Mouse (Mus musculus) lung, embryonic 14.5 days (tissue): ENCODE data around the gene Gsdme. TPM values are rescaled to one million over a fixed set of nuclear protein-coding genes. Genes with fewer than 3 reads are reported as not detected.
A peak's percentile ranks its signal among the peaks of the same experiment; 100 is the strongest.

Experiments
- ATAC-seq: fragments of 200-750 bp; cut with Nextera tagmentation; 2 replicates; pipeline ENCODE4 v1.8.0; 2017; ENCODE audit warnings: mild to moderate bottlenecking, moderate TSS enrichment, moderate library complexity; ENCODE audit not compliant: insufficient read depth
- DNase-seq: peaks from one replicate; pipeline ENCODE4 v3.0.0-alpha.2; 2015
- H3K27ac ChIP-seq: fragments of 300-500 bp; sonication (generic); 2 replicates; pipeline ENCODE4 v1.5.1; 2014; ENCODE audit warnings: low read depth, mild to moderate bottlenecking, moderate library complexity
- H3K27me3 ChIP-seq: fragments of 300-500 bp; sonication (generic); 2 replicates; pipeline ENCODE4 v1.6.1; 2014; ENCODE audit warnings: low read length, control low read depth; ENCODE audit not compliant: insufficient read depth
- H3K36me3 ChIP-seq: fragments of 300-500 bp; sonication (generic); 2 replicates; pipeline ENCODE4 v1.6.1; 2014; ENCODE audit warnings: control low read depth; ENCODE audit not compliant: insufficient read depth
- H3K4me1 ChIP-seq: fragments of 300-500 bp; sonication (generic); 2 replicates; pipeline ENCODE4 v1.6.1; 2014; ENCODE audit warnings: antibody characterized with exemption, control low read depth; ENCODE audit not compliant: insufficient read depth
- H3K4me2 ChIP-seq: fragments of 300-500 bp; sonication (generic); 2 replicates; pipeline ENCODE4 v1.6.1; 2014; ENCODE audit warnings: mild to moderate bottlenecking
- H3K4me3 ChIP-seq: fragments of 300-500 bp; sonication (generic); 2 replicates; pipeline ENCODE4 v1.5.1; 2014; ENCODE audit warnings: low read depth, low read length
- H3K9ac ChIP-seq: fragments of 300-500 bp; sonication (generic); 2 replicates; pipeline ENCODE4 v1.6.1; 2014
- H3K9me3 ChIP-seq: fragments of 300-500 bp; sonication (generic); 2 replicates; pipeline ENCODE4 v1.6.1; 2016; ENCODE audit warnings: low read depth, low read length, control low read depth
- CTCF ChIP-seq: IDR thresholded peaks from 2 replicates; pipeline ENCODE4 v1.5.1; 2016; ENCODE audit warnings: antibody characterized with exemption, low read depth
- WGBS: fragments of 180-500 bp; shearing (Covaris S2); extraction: QIAGEN DNeasy Blood & Tissue Kit; methylation state at CpG from one replicate; pipeline ENCODE4 v1.1.7; 2014; 5-methylcytosine and 5-hydroxymethylcytosine counted together
- polyA plus RNA-seq: library from polyadenylated mRNA; unstranded; fragments of >200 nt; fragmentation: Nextera tagmentation; extraction: Ambion mirVana; gene quantifications from 2 replicates; pipeline ENCODE4 v1.2.1, GENCODE M21; 2014

Gsdme gene
- 43.3 and 45.8 TPM in 2 replicates for polyA plus RNA-seq

- H3K4me2 ChIP-seq: no peak within 1 kb of the TSS
- no peak within 1 kb of the TSS for H3K27ac ChIP-seq
- no peak for ATAC-seq
- WGBS: 64% methylated on average over 6 of the region's 6 CpGs
- H3K36me3 ChIP-seq: no peaks in the 10 kb centered on the region
- no peaks in the 10 kb centered on the region for H3K9me3 ChIP-seq
- no peak within 1 kb of the TSS for H3K9ac ChIP-seq
- H3K4me1 ChIP-seq: no peaks in the 10 kb centered on the region
- no peak for TF ChIP-seq CTCF
- no peak for DNase-seq
- no peak within 1 kb of the TSS for H3K4me3 ChIP-seq
- no peaks in the 10 kb centered on the region for H3K27me3 ChIP-seq
These were observed at the start of gene Gsdme for GRCm38 (mm10) chr6:50263670-50264069. Gene Gsdme (minus strand): TSS chr6:50263862.

DNA sequence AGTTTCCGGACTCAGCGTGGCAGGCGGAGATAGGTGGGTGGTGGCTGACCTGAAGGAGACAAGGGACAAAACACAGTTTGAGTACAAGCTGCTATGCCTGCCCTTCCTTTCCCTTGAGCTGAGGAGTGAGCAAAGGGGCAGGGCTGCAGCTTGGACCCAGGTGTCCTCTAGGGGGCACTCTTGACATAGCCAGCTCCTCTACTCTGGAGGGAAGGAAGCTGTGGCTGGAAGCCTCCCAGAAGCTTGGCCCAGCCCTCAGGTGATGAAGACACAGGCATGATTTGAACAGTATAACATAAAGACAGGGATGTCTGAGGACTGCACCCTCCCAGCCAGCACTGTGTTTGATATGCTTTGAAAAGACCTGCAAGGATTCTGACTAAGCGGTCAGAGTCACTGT is 49.0 kb upstream of the Gsdme start:
- Histone ChIP-seq H3K9ac (no peak overlapping the region), H3K4me3 (no peak overlapping the region), H3K27me3 (no peaks in the 10 kb centered on the region), H3K4me1 (no peaks in the 10 kb centered on the region), H3K9me3 (no peaks in the 10 kb centered on the region), H3K36me3 (no peaks in the 10 kb centered on the region), H3K4me2 (no peak overlapping the region), H3K27ac (no peak overlapping the region)
- ATAC-seq (peak; percentile 65; the same call in 1 of the 2 replicates), DNase-seq (peak; percentile 87)
- 37% methylated on average over 4 of the region's 4 CpGs for WGBS
- TF ChIP-seq CTCF: peak; percentile 92

DNA sequence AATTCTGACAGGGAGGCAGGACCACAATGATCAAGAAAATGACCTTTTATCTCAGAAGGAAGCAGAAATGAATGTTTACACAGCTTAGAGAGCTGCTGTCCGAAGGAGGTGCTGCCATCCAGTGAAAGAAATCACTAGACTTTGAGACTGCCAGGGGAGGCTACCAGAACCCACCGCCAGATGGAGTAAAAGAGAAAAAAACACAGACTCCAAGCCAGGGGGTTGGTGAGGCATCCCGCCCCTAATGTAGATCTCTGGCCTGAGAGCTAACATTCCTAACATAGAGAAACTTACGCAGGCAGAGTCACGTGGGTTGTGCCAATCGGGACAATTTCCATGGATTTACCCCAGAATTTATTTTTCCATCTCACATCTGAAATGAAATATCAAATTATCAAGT is 45.4 kb upstream of the Gsdme start:
- no peak for ATAC-seq

GRCm38 (mm10) chr6:50306625-50307024 is 43.0 kb upstream of the Gsdme start:
- H3K27me3 ChIP-seq: no peaks in the 10 kb centered on the region
- no peaks in the 10 kb centered on the region for H3K4me1 ChIP-seq
- no peak for DNase-seq
- 75% methylated on average over 4 of the region's 4 CpGs for WGBS
- H3K4me3 ChIP-seq: no peak overlapping the region
- no peak overlapping the region for H3K27ac ChIP-seq
- ATAC-seq: no peak
- H3K36me3 ChIP-seq: no peaks in the 10 kb centered on the region
- no peaks in the 10 kb centered on the region for H3K9me3 ChIP-seq
- H3K9ac ChIP-seq: no peak overlapping the region
- no peak for TF ChIP-seq CTCF
- H3K4me2 ChIP-seq: no peak overlapping the region

More for the DNA sequence above, 45.4 kb upstream of the Gsdme start:
- WGBS: 15% methylated on average over 6 of the region's 6 CpGs
- H3K9ac ChIP-seq: no peak overlapping the region
- TF ChIP-seq CTCF: peak; percentile 73
- no peaks in the 10 kb centered on the region for H3K9me3 ChIP-seq
- H3K27ac ChIP-seq: no peak overlapping the region
- no peaks in the 10 kb centered on the region for H3K4me1 ChIP-seq
- no peak overlapping the region for H3K4me3 ChIP-seq
- peak; percentile 78 for DNase-seq
- no peaks in the 10 kb centered on the region for H3K27me3 ChIP-seq
- H3K36me3 ChIP-seq: no peaks in the 10 kb centered on the region
- no peak overlapping the region for H3K4me2 ChIP-seq

- ATAC-seq (no peak), DNase-seq (peak; percentile 87)
- H3K9ac ChIP-seq: no peak overlapping the region
- no peaks in the 10 kb centered on the region for H3K4me1 ChIP-seq
- no peaks in the 10 kb centered on the region for H3K27me3 ChIP-seq
- 59% methylated on average over 4 of the region's 4 CpGs for WGBS
- no peaks in the 10 kb centered on the region for H3K36me3 ChIP-seq
- H3K4me2 ChIP-seq: no peak overlapping the region
- no peak overlapping the region for H3K27ac ChIP-seq
- H3K4me3 ChIP-seq: no peak overlapping the region
- H3K9me3 ChIP-seq: no peaks in the 10 kb centered on the region
- peak; percentile 98 for TF ChIP-seq CTCF
These were observed 41.4 kb upstream of the Gsdme start for GRCm38 (mm10) chr6:50304949-50305491.

DNA sequence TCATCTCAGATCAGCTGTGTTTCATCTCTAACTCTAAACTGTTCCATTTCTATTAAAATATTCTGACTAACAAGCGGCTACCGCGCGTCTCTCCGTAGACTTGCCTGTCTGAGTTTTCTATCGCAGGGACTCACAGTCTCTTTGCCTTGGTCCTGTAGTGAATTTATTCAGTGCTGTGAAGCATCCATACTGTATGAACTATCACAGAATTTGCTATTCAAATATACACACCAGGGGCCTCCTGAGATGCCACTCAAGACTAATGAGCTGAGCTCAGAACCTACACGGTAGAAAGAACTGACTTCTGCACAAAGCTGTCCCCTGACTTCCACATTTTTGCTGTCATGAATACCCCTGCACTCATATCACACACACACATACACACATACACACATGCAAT is 37.5 kb upstream of the Gsdme start:
- Histone ChIP-seq H3K9ac (no peak overlapping the region), H3K4me2 (no peak overlapping the region), H3K4me3 (no peak overlapping the region), H3K4me1 (no peaks in the 10 kb centered on the region), H3K27ac (no peak overlapping the region), H3K9me3 (no peaks in the 10 kb centered on the region), H3K27me3 (no peaks in the 10 kb centered on the region), H3K36me3 (no peaks in the 10 kb centered on the region)
- TF ChIP-seq CTCF: no peak
- 86% methylated on average over 7 of the region's 7 CpGs for WGBS
- DNase-seq (no peak), ATAC-seq (no peak)

- no peak overlapping the region for H3K4me2 ChIP-seq
- no peaks in the 10 kb centered on the region for H3K27me3 ChIP-seq
- ATAC-seq: no peak
- H3K27ac ChIP-seq: no peak overlapping the region
- TF ChIP-seq CTCF: no peak
- no peak for DNase-seq
- H3K36me3 ChIP-seq: no peaks in the 10 kb centered on the region
- no peaks in the 10 kb centered on the region for H3K9me3 ChIP-seq
- WGBS: 80% methylated on average over 6 of the region's 6 CpGs
- no peaks in the 10 kb centered on the region for H3K4me1 ChIP-seq
- H3K9ac ChIP-seq: no peak overlapping the region
- H3K4me3 ChIP-seq: no peak overlapping the region
These were observed 37.0 kb upstream of the Gsdme start for GRCm38 (mm10) chr6:50300622-50301021.

GRCm38 (mm10) chr6:50299071-50299470 is 35.4 kb upstream of the Gsdme start:
- Histone ChIP-seq H3K4me2 (no peak overlapping the region), H3K27me3 (no peaks in the 10 kb centered on the region), H3K36me3 (no peaks in the 10 kb centered on the region), H3K27ac (no peak overlapping the region), H3K9me3 (no peaks in the 10 kb centered on the region), H3K4me3 (no peak overlapping the region), H3K4me1 (no peaks in the 10 kb centered on the region), H3K9ac (no peak overlapping the region)
- no peak for TF ChIP-seq CTCF
- DNase-seq (no peak), ATAC-seq (no peak)
- 74% methylated on average over 7 of the region's 7 CpGs for whole genome bisulfite sequencing
